ENCODE assay signal across 17 mouse cellular contexts in genomic region chr3:50324524-50324923, GRCm38 (mm10).
DNase-seq lines count a peak whose midpoint lies in the region; ATAC-seq and TF ChIP-seq lines count a peak whose summit lies in the region.
"Had no signal": no experiment of that assay in that cellular context is flagged by ENCODE, and none has a peak within 500 bp of the region (broad histone marks: within the 10 kb centered on the region; RNA-seq: fewer than 3 reads in every experiment).

No protein-coding gene starts in this region.

- H3K4me3 ChIP-seq in forebrain, postnatal 0 days (ENCODE audit: low read depth, low read length) = no peak overlapping the region
- no peak overlapping the region for H3K4me3 ChIP-seq in forebrain, embryonic 13.5 days
- no peak overlapping the region for H3K4me3 ChIP-seq in embryonic facial prominence, embryonic 15.5 days (replicated peaks)

- 38% methylated on average over 8 of the region's 8 CpGs for WGBS in forebrain, postnatal 0 days
- 70% methylated on average over 8 of the region's 8 CpGs for WGBS in forebrain, embryonic 13.5 days
- 31% methylated on average over 8 of the region's 8 CpGs for WGBS in embryonic facial prominence, embryonic 15.5 days

- H3K27me3 ChIP-seq in forebrain, postnatal 0 days (ENCODE audit: insufficient read depth, low read length) = no peaks in the 10 kb centered on the region
- H3K27me3 ChIP-seq in forebrain, embryonic 13.5 days = no peaks in the 10 kb centered on the region
- no peaks in the 10 kb centered on the region for H3K27me3 ChIP-seq in embryonic facial prominence, embryonic 15.5 days

- H3K4me2 ChIP-seq in forebrain, postnatal 0 days (ENCODE audit: low read depth) = no peak overlapping the region
- no peak overlapping the region for H3K4me2 ChIP-seq in forebrain, embryonic 13.5 days
- 0 out of 2 replicates have a peak overlapping the region, but pooled peaks have one; percentile 6 for H3K4me2 ChIP-seq in embryonic facial prominence, embryonic 15.5 days (replicated peaks)

- no peaks in the 10 kb centered on the region for H3K4me1 ChIP-seq in forebrain, postnatal 0 days (ENCODE audit: insufficient read depth)
- H3K4me1 ChIP-seq in forebrain, embryonic 13.5 days = no peaks in the 10 kb centered on the region
- H3K4me1 ChIP-seq in embryonic facial prominence, embryonic 15.5 days = no peaks in the 10 kb centered on the region; the same call in 1 of the 2 replicates

- ATAC-seq in forebrain, postnatal 0 days = peak; percentile 59; the same call in 1 of the 2 replicates
- no peak for ATAC-seq in forebrain, embryonic 13.5 days
- no peak for ATAC-seq in embryonic facial prominence, embryonic 15.5 days (ENCODE audit: insufficient number of reproducible peaks, low FRiP score, low TSS enrichment, low read depth)
- ATAC-seq: forebrain, embryonic 14.5 days; forebrain, embryonic 16.5 days had no signal

- H3K9me3 ChIP-seq in forebrain, postnatal 0 days (ENCODE audit: low read length) = no peaks in the 10 kb centered on the region
- H3K9me3 ChIP-seq in forebrain, embryonic 13.5 days (replicated peaks) = no peaks in the 10 kb centered on the region
- H3K9me3 ChIP-seq in embryonic facial prominence, embryonic 15.5 days (replicated peaks) = no peaks in the 10 kb centered on the region

- DNase-seq in forebrain, postnatal 0 days = peak; percentile 53
- peak; percentile 2 for DNase-seq in brain, adult 2 months (ENCODE audit: low read depth, low spot score)
- DNase-seq in brain, embryonic 14.5 days (ENCODE audit: low read depth) = peak; percentile 48
- no peak for DNase-seq in adrenal gland, postnatal 4 days (ENCODE audit: low spot score in 2 of 2)
- no peak for DNase-seq in right cerebral cortex, postnatal 25 days
- DNase-seq: adrenal gland, adult 2 months; adrenal gland, postnatal 10 days; adrenal gland, postnatal 25 days; cerebellum, adult 11-12 months; cerebellum, adult 2 months; cerebellum, adult 9-10 months; cerebellum, postnatal 10 days; cerebellum, postnatal 25 days had no signal

- no peak overlapping the region for H3K9ac ChIP-seq in forebrain, postnatal 0 days
- no peak overlapping the region for H3K9ac ChIP-seq in forebrain, embryonic 13.5 days
- H3K9ac ChIP-seq in embryonic facial prominence, embryonic 15.5 days = no peak overlapping the region

- no peaks in the 10 kb centered on the region for H3K36me3 ChIP-seq in forebrain, postnatal 0 days (ENCODE audit: insufficient read depth)
- no peaks in the 10 kb centered on the region for H3K36me3 ChIP-seq in forebrain, embryonic 13.5 days (ENCODE audit: poor library complexity, severe bottlenecking)
- H3K36me3 ChIP-seq in embryonic facial prominence, embryonic 15.5 days = no peaks in the 10 kb centered on the region

- no peak for TF ChIP-seq CTCF in forebrain, postnatal 0 days (IDR thresholded peaks at IDR 0.05; ENCODE audit: low read depth)
- TF ChIP-seq CTCF in brain, embryonic 14.5 days (IDR thresholded peaks at IDR 0.05; ENCODE audit: borderline replicate concordance, extremely low read depth, insufficient read depth, insufficient read length) = no peak

- TF ChIP-seq POLR2A in brain, embryonic 14.5 days (IDR thresholded peaks at IDR 0.05; ENCODE audit: borderline replicate concordance, extremely low read depth, insufficient read depth, insufficient read length, poor library complexity, severe bottlenecking) = no peak

- no peak overlapping the region for H3K27ac ChIP-seq in forebrain, postnatal 0 days (ENCODE audit: low read depth, low read length)
- H3K27ac ChIP-seq in forebrain, embryonic 13.5 days = no peak overlapping the region
- H3K27ac ChIP-seq in embryonic facial prominence, embryonic 15.5 days (replicated peaks) = peak overlapping the region; percentile 40; the same call in 1 of the 2 replicates

Comparison
In these comparisons a context has a peak if more than half of its experiments do, and no peak if none do; other contexts are left out.
1. DNase-seq: peak in forebrain, postnatal 0 days (single experiment), brain, adult 2 months (single experiment) and brain, embryonic 14.5 days (single experiment); none in adrenal gland, postnatal 4 days (0 of 2) and right cerebral cortex, postnatal 25 days (single experiment).